Mouse (Mus musculus) hindbrain, embryonic 15.5 days (tissue): ENCODE results near the gene Slc25a34. TPM values are rescaled to one million over a fixed set of nuclear protein-coding genes. Genes with fewer than 3 reads are reported as not detected.

Source experiments
- ATAC-seq: fragments of 200-750 bp; cut with Nextera tagmentation; 2 replicates; pipeline ENCODE4 v1.8.0; 2017; ENCODE audit warnings: low read depth, moderate number of reproducible peaks, moderate TSS enrichment; ENCODE audit not compliant: low FRiP score
- H3K27ac ChIP-seq: fragments of 300-500 bp; sonication (generic); replicated peaks from 2 replicates; pipeline ENCODE4 v1.5.1; 2015; ENCODE audit warnings: mild to moderate bottlenecking, inconsistent platforms
- H3K27me3 ChIP-seq: fragments of 300-500 bp; sonication (generic); 2 replicates; pipeline ENCODE4 v1.6.1; 2015; ENCODE audit warnings: control low read depth, inconsistent platforms
- H3K36me3 ChIP-seq: fragments of 300-500 bp; sonication (generic); 2 replicates; pipeline ENCODE4 v1.6.1; 2015; ENCODE audit warnings: control low read depth, inconsistent platforms
- H3K4me1 ChIP-seq: fragments of 300-500 bp; sonication (generic); replicated peaks from 2 replicates; pipeline ENCODE4 v1.6.1; 2015; ENCODE audit warnings: control low read depth, inconsistent platforms
- H3K4me2 ChIP-seq: fragments of 300-500 bp; sonication (generic); 2 replicates; pipeline ENCODE4 v1.6.1; 2015; ENCODE audit warnings: moderate library complexity, mild to moderate bottlenecking, inconsistent platforms
- H3K4me3 ChIP-seq: fragments of 300-500 bp; sonication (generic); 2 replicates; pipeline ENCODE4 v1.5.1; 2015; ENCODE audit warnings: mild to moderate bottlenecking, inconsistent platforms
- H3K9ac ChIP-seq: fragments of 300-500 bp; sonication (generic); 2 replicates; pipeline ENCODE4 v1.6.1; 2015; ENCODE audit warnings: inconsistent platforms
- H3K9me3 ChIP-seq: fragments of 300-500 bp; sonication (generic); 2 replicates; pipeline ENCODE4 v1.6.1; 2016; ENCODE audit warnings: control low read depth, inconsistent platforms
- WGBS: fragments of 180-500 bp; shearing (Covaris S2); methylation state at CpG from one replicate; pipeline ENCODE4 v1.1.7; 2015; 5-methylcytosine and 5-hydroxymethylcytosine counted together
- polyA plus RNA-seq: library from polyadenylated mRNA; unstranded; fragments of >200 nt; fragmentation: Nextera tagmentation; extraction: Ambion mirVana; gene quantifications from 2 replicates; pipeline ENCODE4 v1.2.1, GENCODE M21; 2015

Slc25a34 gene
- polyA plus RNA-seq, 1 experiment from 2014 or later = 0.19 TPM

GRCm38 (mm10) chr4:141598199-141598893, 25.3 kb downstream of the Slc25a34 start:
- peak overlapping the region; percentile 67 for H3K9ac ChIP-seq
- peaks cover 29% of the 10 kb centered on the region for H3K4me1 ChIP-seq
- H3K27me3 ChIP-seq = no peaks in the 10 kb centered on the region
- 2% methylated on average over 19 of the region's 19 CpGs for WGBS
- H3K9me3 ChIP-seq = no peaks in the 10 kb centered on the region
- 0 out of 2 replicates have a peak, but pooled peaks cover 2% of the 10 kb centered on the region for H3K36me3 ChIP-seq
- ATAC-seq = 0 out of 2 replicates have a peak, but pooled peaks have one; percentile 7
- H3K27ac ChIP-seq = peak overlapping the region; percentile 45
- H3K4me2 ChIP-seq = peak overlapping the region; percentile 93
- H3K4me3 ChIP-seq = peak overlapping the region; percentile 72

DNA sequence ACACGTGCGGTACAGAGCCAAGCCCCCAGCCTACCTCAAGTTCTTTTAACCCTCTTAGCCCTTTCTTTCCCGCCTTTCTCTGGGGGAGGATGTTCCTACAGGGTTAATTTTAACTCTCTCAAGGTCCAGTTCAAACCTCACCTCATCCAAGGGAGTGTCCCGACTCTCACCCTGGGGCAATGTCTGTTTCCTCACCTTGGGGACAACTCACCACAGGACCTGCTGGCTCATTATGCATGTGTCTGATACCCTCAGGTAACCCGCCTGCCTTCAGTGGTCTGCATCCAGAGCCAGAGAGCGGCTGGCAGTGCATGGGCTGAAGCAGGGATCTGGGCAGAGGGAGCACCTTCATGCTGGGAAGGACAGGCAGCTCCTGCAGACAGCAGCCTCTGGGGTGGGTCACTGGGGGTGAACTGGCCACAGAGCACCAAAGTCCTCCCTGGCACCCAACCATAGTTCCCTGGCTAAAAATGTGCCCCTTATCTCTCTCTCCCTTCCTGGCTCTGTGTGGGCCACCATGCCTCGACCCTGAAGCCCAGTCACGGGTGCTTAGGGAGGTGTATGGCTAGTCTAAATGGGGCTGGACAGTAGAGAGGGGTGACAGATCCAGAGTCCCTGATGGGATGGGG, 26.8 kb downstream of the Slc25a34 start:
- H3K4me2 ChIP-seq = no peak overlapping the region
- no peaks in the 10 kb centered on the region for H3K27me3 ChIP-seq
- H3K9me3 ChIP-seq = no peaks in the 10 kb centered on the region
- H3K36me3 ChIP-seq = 0 out of 2 replicates have a peak, but pooled peaks cover 6% of the 10 kb centered on the region
- peaks cover 29% of the 10 kb centered on the region for H3K4me1 ChIP-seq
- H3K4me3 ChIP-seq = no peak overlapping the region
- no peak overlapping the region for H3K9ac ChIP-seq
- no peak for ATAC-seq
- 92% methylated on average over 8 of the region's 8 CpGs for WGBS
- no peak overlapping the region for H3K27ac ChIP-seq

GRCm38 (mm10) chr4:141595605-141596268, 27.9 kb downstream of the Slc25a34 start:
- Histone ChIP-seq H3K4me1 (peaks cover 29% of the 10 kb centered on the region), H3K27me3 (no peaks in the 10 kb centered on the region), H3K27ac (no peak overlapping the region), H3K9ac (no peak overlapping the region), H3K4me3 (no peak overlapping the region), H3K36me3 (0 out of 2 replicates have a peak, but pooled peaks cover 6% of the 10 kb centered on the region), H3K4me2 (no peak overlapping the region), H3K9me3 (no peaks in the 10 kb centered on the region)
- WGBS = 79% methylated on average over 9 of the region's 9 CpGs
- no peak for ATAC-seq

GRCm38 (mm10) chr4:141595138-141595537, 28.5 kb downstream of the Slc25a34 start:
- no peak overlapping the region for H3K4me2 ChIP-seq
- no peaks in the 10 kb centered on the region for H3K9me3 ChIP-seq
- peaks cover 26% of the 10 kb centered on the region for H3K4me1 ChIP-seq
- H3K9ac ChIP-seq = no peak overlapping the region
- 93% methylated on average over 11 of the region's 11 CpGs for WGBS
- no peaks in the 10 kb centered on the region for H3K27me3 ChIP-seq
- 0 out of 2 replicates have a peak, but pooled peaks cover 6% of the 10 kb centered on the region for H3K36me3 ChIP-seq
- no peak overlapping the region for H3K27ac ChIP-seq
- no peak overlapping the region for H3K4me3 ChIP-seq
- ATAC-seq = no peak

- Histone ChIP-seq H3K4me3 (no peak overlapping the region), H3K27ac (no peak overlapping the region)
- 26% methylated on average over 3 of the region's 3 CpGs for WGBS
These were observed 32.1 kb downstream of the Slc25a34 start for GRCm38 (mm10) chr4:141591547-141591946.

GRCm38 (mm10) chr4:141583919-141584318, 39.7 kb downstream of the Slc25a34 start:
- 92% methylated on average over 8 of the region's 8 CpGs for WGBS
- no peaks in the 10 kb centered on the region for H3K27me3 ChIP-seq
- H3K4me1 ChIP-seq = no peaks in the 10 kb centered on the region
- H3K4me2 ChIP-seq = no peak overlapping the region
- peaks cover 19% of the 10 kb centered on the region for H3K36me3 ChIP-seq
- no peak overlapping the region for H3K9ac ChIP-seq
- no peaks in the 10 kb centered on the region for H3K9me3 ChIP-seq
- H3K27ac ChIP-seq = no peak overlapping the region
- no peak overlapping the region for H3K4me3 ChIP-seq
- ATAC-seq = no peak

More at GRCm38 (mm10) chr4:141591547-141591946, 32.1 kb downstream of the Slc25a34 start:
- Histone ChIP-seq H3K36me3 (peaks cover 16% of the 10 kb centered on the region), H3K9me3 (no peaks in the 10 kb centered on the region), H3K9ac (no peak overlapping the region), H3K4me2 (no peak overlapping the region), H3K27me3 (no peaks in the 10 kb centered on the region), H3K4me1 (no peaks in the 10 kb centered on the region)
- ATAC-seq = no peak

GRCm38 (mm10) chr4:141581051-141581450, 42.6 kb downstream of the Slc25a34 start:
- no peaks in the 10 kb centered on the region for H3K4me1 ChIP-seq
- no peak for ATAC-seq
- WGBS = 74% methylated on average over 13 of the region's 13 CpGs
- no peak overlapping the region for H3K9ac ChIP-seq
- H3K27ac ChIP-seq = no peak overlapping the region
- H3K9me3 ChIP-seq = no peaks in the 10 kb centered on the region
- H3K27me3 ChIP-seq = no peaks in the 10 kb centered on the region
- peaks cover 29% of the 10 kb centered on the region for H3K36me3 ChIP-seq
- H3K4me3 ChIP-seq = no peak overlapping the region
- no peak overlapping the region for H3K4me2 ChIP-seq

- Histone ChIP-seq H3K4me2 (no peak overlapping the region), H3K9ac (no peak overlapping the region), H3K9me3 (no peaks in the 10 kb centered on the region), H3K36me3 (peaks cover 21% of the 10 kb centered on the region), H3K4me3 (no peak overlapping the region), H3K27me3 (no peaks in the 10 kb centered on the region), H3K27ac (no peak overlapping the region), H3K4me1 (no peaks in the 10 kb centered on the region)
- ATAC-seq = no peak
- WGBS = 87% methylated on average over 3 of the region's 3 CpGs
These were observed 44.8 kb downstream of the Slc25a34 start for GRCm38 (mm10) chr4:141578833-141579232.

GRCm38 (mm10) chr4:141576877-141577276, 46.7 kb downstream of the Slc25a34 start:
- Histone ChIP-seq H3K4me3 (no peak overlapping the region), H3K4me1 (no peaks in the 10 kb centered on the region), H3K27ac (no peak overlapping the region), H3K9me3 (no peaks in the 10 kb centered on the region), H3K4me2 (no peak overlapping the region), H3K9ac (no peak overlapping the region), H3K27me3 (no peaks in the 10 kb centered on the region), H3K36me3 (peaks cover 21% of the 10 kb centered on the region)
- WGBS = 93% methylated on average over 7 of the region's 7 CpGs
- no peak for ATAC-seq

DNA sequence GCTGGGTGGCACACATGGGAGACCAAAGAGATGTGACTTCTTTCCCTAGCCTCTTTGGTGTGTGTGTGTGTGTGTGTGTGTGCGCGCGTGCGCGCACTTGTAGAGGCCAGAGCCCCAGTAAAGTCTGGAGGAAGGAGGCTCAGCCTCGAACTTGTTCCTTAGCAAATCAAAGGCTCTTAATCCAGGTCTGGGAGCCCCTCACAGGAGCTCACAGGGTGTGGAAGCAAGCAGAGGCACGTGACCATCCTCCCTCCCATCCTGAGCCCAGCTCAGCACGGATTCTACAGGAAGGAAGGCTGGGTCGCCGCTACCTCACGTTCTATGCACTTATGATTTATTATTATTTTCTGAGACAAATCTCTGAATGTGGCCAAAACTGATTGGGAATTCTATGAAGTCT, 47.2 kb downstream of the Slc25a34 start:
- no peak overlapping the region for H3K27ac ChIP-seq
- no peaks in the 10 kb centered on the region for H3K9me3 ChIP-seq
- peaks cover 21% of the 10 kb centered on the region for H3K36me3 ChIP-seq
- no peaks in the 10 kb centered on the region for H3K4me1 ChIP-seq
- H3K4me3 ChIP-seq = no peak overlapping the region
- ATAC-seq = no peak
- 88% methylated on average over 11 of the region's 11 CpGs for WGBS
- no peaks in the 10 kb centered on the region for H3K27me3 ChIP-seq
- H3K4me2 ChIP-seq = no peak overlapping the region
- H3K9ac ChIP-seq = no peak overlapping the region

DNA sequence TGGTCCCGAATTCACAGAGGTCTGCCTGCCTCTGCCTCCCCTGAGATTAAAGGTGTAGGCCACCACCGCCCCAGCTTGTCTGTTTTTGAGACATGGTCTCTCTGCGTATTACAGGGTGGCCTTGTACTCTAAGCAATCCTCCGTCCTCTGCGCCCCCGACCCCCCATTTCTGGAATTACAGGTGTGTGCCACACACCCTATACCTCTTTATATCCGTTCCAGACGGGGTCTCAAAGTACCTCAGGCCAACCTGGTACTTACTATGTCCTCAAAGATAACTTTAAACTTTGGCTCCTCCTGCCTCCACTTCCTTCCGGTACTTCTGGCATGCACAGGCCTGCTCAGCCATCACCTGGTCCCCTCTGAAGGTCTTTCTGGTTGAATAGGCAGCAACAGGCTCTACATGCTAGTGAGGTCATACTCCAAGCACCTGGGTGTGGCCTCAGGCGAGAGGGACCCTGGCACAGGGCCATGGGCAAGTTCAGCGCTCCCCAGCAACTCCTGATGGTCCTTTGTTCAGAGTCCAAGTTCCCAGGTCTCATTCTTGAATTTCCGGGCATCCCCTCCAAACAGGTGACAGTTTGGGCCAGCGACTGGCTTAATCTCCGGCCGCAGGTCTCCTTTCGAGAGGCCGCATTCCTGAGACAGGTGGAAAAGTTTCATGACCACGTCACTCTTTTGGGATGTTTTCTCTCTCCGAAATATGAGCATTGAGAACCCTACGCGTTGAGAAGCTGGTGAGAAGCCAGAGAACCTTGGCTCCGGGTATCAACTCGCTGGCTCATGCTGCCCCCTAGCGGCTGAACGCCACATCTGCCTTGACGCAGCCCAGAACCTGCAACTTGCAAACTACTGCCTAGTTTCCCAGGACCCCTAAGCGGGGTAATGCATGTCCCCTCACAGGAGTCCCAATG, 48.6 kb downstream of the Slc25a34 start:
- ATAC-seq = peak; percentile 77; the same call in 1 of the 2 replicates
- Histone ChIP-seq H3K4me3 (no peak overlapping the region), H3K9me3 (no peaks in the 10 kb centered on the region), H3K4me2 (0 out of 2 replicates have a peak overlapping the region, but pooled peaks have one; percentile 4), H3K27me3 (no peaks in the 10 kb centered on the region), H3K27ac (no peak overlapping the region), H3K36me3 (peaks cover 16% of the 10 kb centered on the region), H3K4me1 (no peaks in the 10 kb centered on the region), H3K9ac (no peak overlapping the region)
- 41% methylated on average over 27 of the region's 27 CpGs for WGBS
